Comparison of ENCODE assay signal across 16 mouse cellular contexts in the genomic region with DNA sequence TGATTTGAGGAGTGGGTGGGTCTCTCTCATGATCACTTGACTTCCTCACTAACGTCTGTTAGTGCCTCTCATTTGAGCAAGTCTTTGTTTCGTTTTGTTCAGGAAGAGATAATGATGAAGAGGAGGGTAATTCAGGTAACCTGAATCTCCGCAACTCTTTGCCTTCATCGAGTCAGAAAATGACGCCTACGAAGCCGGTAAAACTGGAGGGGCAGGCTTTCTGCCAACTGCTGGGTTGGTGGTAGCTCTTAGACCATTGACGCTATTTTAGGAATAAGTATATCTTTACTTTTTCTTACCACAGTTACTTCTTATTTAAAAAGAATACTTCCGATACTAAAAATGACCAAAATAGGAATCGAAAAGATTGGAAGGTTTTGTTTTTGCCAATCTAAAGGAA. TPM values are rescaled to one million over a fixed set of nuclear protein-coding genes. Genes with fewer than 3 reads are reported as not detected.
"Had no signal": no experiment of that assay in that cellular context is flagged by ENCODE, and none has a peak within 500 bp of the region (broad histone marks: within the 10 kb centered on the region; RNA-seq: fewer than 3 reads in every experiment).

No protein-coding gene starts in this region.

- H3K9me3 ChIP-seq: liver, embryonic 13.5 days had no signal

- H3K9ac ChIP-seq: liver, embryonic 13.5 days had no signal

- H3K27me3 ChIP-seq: liver, embryonic 13.5 days had no signal

- H3K27ac ChIP-seq: liver, embryonic 13.5 days; stomach, postnatal 0 days had no signal

- ATAC-seq: intestine, embryonic 16.5 days had no signal

- H3K4me2 ChIP-seq: liver, embryonic 13.5 days; midbrain, embryonic 11.5 days had no signal

- H3K4me3 ChIP-seq: liver, embryonic 13.5 days had no signal

- H3K4me1 ChIP-seq: liver, embryonic 13.5 days had no signal

- H3K36me3 ChIP-seq: liver, embryonic 13.5 days had no signal

- DNase-seq: kidney, adult 18-20 months; kidney, adult 9 months; kidney, postnatal 14 days; kidney, postnatal 4 days; liver, embryonic 13.5 days; lung, adult 2 months; lung, postnatal 14 days; lung, postnatal 4 days; midbrain, embryonic 14.5 days; thymus, postnatal 25 days had no signal

RNA-seq across cellular contexts. Expression of a gene that starts 18.4 kb away (rescaled TPM):
- total RNA-seq: liver, adult 2 months; megakaryocyte progenitor cell, adult 5-6 weeks had no signal
- polyA plus RNA-seq: liver, adult 2 months; midbrain, embryonic 11.5 days; thymus, postnatal 0 days had no signal
